In the genomic region with DNA sequence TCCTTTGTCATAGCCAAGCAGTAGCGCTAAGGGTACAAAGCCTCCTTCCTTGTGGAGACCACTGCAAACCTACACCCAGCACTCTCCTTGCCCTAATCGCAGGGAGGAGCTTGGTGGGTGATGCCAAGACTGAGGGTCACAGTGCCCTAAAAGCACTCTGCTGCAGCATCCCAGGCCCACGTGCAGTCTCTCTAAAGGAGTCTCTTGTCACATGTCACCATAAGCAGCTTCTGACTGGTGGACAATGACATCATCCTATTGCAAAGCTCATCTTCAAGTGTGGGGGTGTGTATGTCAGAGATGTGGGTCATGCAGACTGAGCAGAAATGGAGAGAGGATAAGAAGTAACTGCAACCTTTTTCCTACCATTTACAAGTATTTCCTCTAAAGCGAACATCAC, we compare ENCODE assay signal across 10 mouse cellular contexts. TPM values are rescaled to one million over a fixed set of nuclear protein-coding genes. Genes with fewer than 3 reads are reported as not detected.
DNase-seq lines count a peak whose midpoint lies in the region; ATAC-seq and TF ChIP-seq lines count a peak whose summit lies in the region.
"Had no signal": no experiment of that assay in that cellular context is flagged by ENCODE, and none has a peak within 500 bp of the region (broad histone marks: within the 10 kb centered on the region; RNA-seq: fewer than 3 reads in every experiment).

No protein-coding gene starts in this region.

- no peak overlapping the region for H3K27ac ChIP-seq in forebrain, embryonic 12.5 days
- H3K27ac ChIP-seq in forebrain, embryonic 11.5 days (ENCODE audit: low read depth, low read length): no peak overlapping the region
- no peak overlapping the region for H3K27ac ChIP-seq in forebrain, embryonic 14.5 days (ENCODE audit: low read depth, low read length)
- no peak overlapping the region for H3K27ac ChIP-seq in midbrain, embryonic 11.5 days (ENCODE audit: low read depth, low read length)
- no peak overlapping the region for H3K27ac ChIP-seq in lung, postnatal 0 days (ENCODE audit: low read length)
- H3K27ac ChIP-seq: embryonic facial prominence, embryonic 15.5 days; macrophage had no signal

- WGBS in forebrain, embryonic 12.5 days: 65% methylated on average over 4 of the region's 4 CpGs
- 71% methylated on average over 4 of the region's 4 CpGs for WGBS in forebrain, embryonic 11.5 days
- 71% methylated on average over 4 of the region's 4 CpGs for WGBS in forebrain, embryonic 14.5 days
- 76% methylated on average over 4 of the region's 4 CpGs for WGBS in midbrain, embryonic 11.5 days
- WGBS in lung, postnatal 0 days: 73% methylated on average over 4 of the region's 4 CpGs

- peak overlapping the region; percentile 97 for H3K9ac ChIP-seq in forebrain, embryonic 12.5 days
- H3K9ac ChIP-seq in forebrain, embryonic 11.5 days (ENCODE audit: low read length): no peak overlapping the region
- H3K9ac ChIP-seq in forebrain, embryonic 14.5 days (ENCODE audit: low read length): peak overlapping the region; percentile 21; the same call in 1 of the 2 replicates
- H3K9ac ChIP-seq in midbrain, embryonic 11.5 days (ENCODE audit: low read length): peak overlapping the region; percentile 24
- no peak overlapping the region; the same call in 1 of the 2 replicates for H3K9ac ChIP-seq in lung, postnatal 0 days (replicated peaks; ENCODE audit: low read depth)

- no peak for DNase-seq in forebrain, embryonic 11.5 days (ENCODE audit: low spot score)
- DNase-seq in A20 (ENCODE audit: low read depth, low spot score): peak; percentile 48
- DNase-seq in forebrain, embryonic 14.5 days (ENCODE audit: low spot score): peak; percentile 30
- no peak for DNase-seq in midbrain, embryonic 11.5 days (ENCODE audit: low spot score, missing footprints)
- no peak for DNase-seq in gastrocnemius, postnatal 36 days
- DNase-seq in lung, postnatal 0 days (ENCODE audit: low spot score): no peak
- no peak for DNase-seq in embryo, embryonic 10.5 days (ENCODE audit: low spot score)

- no peaks in the 10 kb centered on the region for H3K27me3 ChIP-seq in forebrain, embryonic 12.5 days
- no peaks in the 10 kb centered on the region for H3K27me3 ChIP-seq in forebrain, embryonic 11.5 days (ENCODE audit: control insufficient read depth, insufficient read depth, low read length)
- no peaks in the 10 kb centered on the region for H3K27me3 ChIP-seq in forebrain, embryonic 14.5 days (replicated peaks; ENCODE audit: control insufficient read depth, insufficient read depth, low read length)
- H3K27me3 ChIP-seq in midbrain, embryonic 11.5 days (ENCODE audit: control insufficient read depth, insufficient read depth, low read length): no peaks in the 10 kb centered on the region
- no peaks in the 10 kb centered on the region for H3K27me3 ChIP-seq in lung, postnatal 0 days (replicated peaks; ENCODE audit: insufficient read depth, low read length)
- H3K27me3 ChIP-seq: embryonic facial prominence, embryonic 15.5 days had no signal

- H3K36me3 ChIP-seq in forebrain, embryonic 12.5 days (replicated peaks): peaks cover 50% of the 10 kb centered on the region
- peaks cover 8% of the 10 kb centered on the region; the same call in 1 of the 2 replicates for H3K36me3 ChIP-seq in forebrain, embryonic 11.5 days (ENCODE audit: control insufficient read depth, insufficient read depth, low read length)
- H3K36me3 ChIP-seq in forebrain, embryonic 14.5 days (ENCODE audit: control insufficient read depth, insufficient read depth, low read length): peaks cover 46% of the 10 kb centered on the region
- H3K36me3 ChIP-seq in midbrain, embryonic 11.5 days (ENCODE audit: control insufficient read depth, insufficient read depth, low read length): peaks cover 7% of the 10 kb centered on the region; the same call in 1 of the 2 replicates
- peaks cover 8% of the 10 kb centered on the region; the same call in 1 of the 2 replicates for H3K36me3 ChIP-seq in lung, postnatal 0 days (ENCODE audit: insufficient read depth, low read length)

- peaks cover 49% of the 10 kb centered on the region for H3K4me1 ChIP-seq in forebrain, embryonic 12.5 days
- H3K4me1 ChIP-seq in forebrain, embryonic 11.5 days (replicated peaks; ENCODE audit: control insufficient read depth, insufficient read depth, low read length): peaks cover 20% of the 10 kb centered on the region
- peaks cover 32% of the 10 kb centered on the region for H3K4me1 ChIP-seq in forebrain, embryonic 14.5 days (ENCODE audit: control insufficient read depth, insufficient read depth, low read length)
- H3K4me1 ChIP-seq in midbrain, embryonic 11.5 days (ENCODE audit: control insufficient read depth, insufficient read depth, low read length): peaks cover 37% of the 10 kb centered on the region
- peaks cover 22% of the 10 kb centered on the region; the same call in 1 of the 2 replicates for H3K4me1 ChIP-seq in lung, postnatal 0 days (ENCODE audit: insufficient read depth, low read depth, low read length)

- ATAC-seq in forebrain, embryonic 12.5 days (ENCODE audit: low FRiP score): no peak
- ATAC-seq in forebrain, embryonic 11.5 days (replicated peaks; ENCODE audit: low FRiP score): no peak
- ATAC-seq in forebrain, embryonic 14.5 days: no peak
- ATAC-seq in midbrain, embryonic 11.5 days (ENCODE audit: low FRiP score): no peak
- ATAC-seq in lung, postnatal 0 days: no peak

- no peak for TF ChIP-seq EP300 in lung, postnatal 0 days (IDR thresholded peaks at IDR 0.05)

- peak overlapping the region; percentile 97 for H3K4me2 ChIP-seq in forebrain, embryonic 12.5 days
- no peak overlapping the region for H3K4me2 ChIP-seq in forebrain, embryonic 11.5 days (ENCODE audit: low read depth, low read length, severe bottlenecking)
- peak overlapping the region; percentile 96 for H3K4me2 ChIP-seq in forebrain, embryonic 14.5 days (ENCODE audit: low read length)
- H3K4me2 ChIP-seq in midbrain, embryonic 11.5 days: peak overlapping the region; percentile 79; the same call in 1 of the 2 replicates
- no peak overlapping the region for H3K4me2 ChIP-seq in lung, postnatal 0 days (replicated peaks; ENCODE audit: low read depth, low read length)

- no peak for TF ChIP-seq CTCF in lung, postnatal 0 days (IDR thresholded peaks at IDR 0.05)

- no peaks in the 10 kb centered on the region for H3K9me3 ChIP-seq in forebrain, embryonic 12.5 days
- H3K9me3 ChIP-seq in forebrain, embryonic 11.5 days (ENCODE audit: control insufficient read depth, low read length): no peaks in the 10 kb centered on the region
- H3K9me3 ChIP-seq in forebrain, embryonic 14.5 days (replicated peaks; ENCODE audit: control insufficient read depth, low read length): no peaks in the 10 kb centered on the region
- no peaks in the 10 kb centered on the region for H3K9me3 ChIP-seq in midbrain, embryonic 11.5 days (ENCODE audit: control insufficient read depth, low read length)
- no peaks in the 10 kb centered on the region for H3K9me3 ChIP-seq in lung, postnatal 0 days (ENCODE audit: low read length)
- H3K9me3 ChIP-seq: embryonic facial prominence, embryonic 15.5 days had no signal

- peak overlapping the region; percentile 97 for H3K4me3 ChIP-seq in forebrain, embryonic 12.5 days (replicated peaks)
- no peak overlapping the region for H3K4me3 ChIP-seq in forebrain, embryonic 11.5 days (ENCODE audit: low read depth, low read length)
- H3K4me3 ChIP-seq in forebrain, embryonic 14.5 days (ENCODE audit: low read depth, low read length): peak overlapping the region; percentile 53; the same call in 1 of the 2 replicates
- H3K4me3 ChIP-seq in midbrain, embryonic 11.5 days (ENCODE audit: low read depth, low read length): no peak overlapping the region
- no peak overlapping the region for H3K4me3 ChIP-seq in lung, postnatal 0 days (ENCODE audit: low read depth, low read length)

- intact Hi-C loops in gastrocnemius, postnatal 36 days (cut with DNase I): no loop called here

RNA-seq across cellular contexts. Expression of a gene that starts 3.9 kb away (rescaled TPM):
- polyA plus RNA-seq in forebrain, embryonic 12.5 days (2016; fragmentation: Nextera tagmentation; extraction: Ambion mirVana): 14.4 and 15.2 TPM in 2 replicates
- 14.9 and 15.4 TPM in 2 replicates for polyA plus RNA-seq in forebrain, embryonic 11.5 days (2014; fragmentation: Nextera tagmentation; extraction: Ambion mirVana)
- polyA plus RNA-seq in forebrain, embryonic 14.5 days (2014; fragmentation: Nextera tagmentation; extraction: Ambion mirVana): 6.4 and 9.1 TPM in 2 replicates
- polyA plus RNA-seq in midbrain, embryonic 11.5 days (2014; fragmentation: Nextera tagmentation; extraction: Ambion mirVana): 8.0 and 11.4 TPM in 2 replicates
- 10 to 100 TPM; 12.5 to 15.3 TPM for total RNA-seq in gastrocnemius, postnatal 36 days (2021)
- polyA plus RNA-seq in lung, postnatal 0 days (2015; fragmentation: Nextera tagmentation; extraction: Ambion mirVana): 7.1 and 7.4 TPM in 2 replicates

RNA-seq across cellular contexts. Expression of a gene that starts 39.1 kb away (rescaled TPM):
- 145 and 150 TPM in 2 replicates for polyA plus RNA-seq in forebrain, embryonic 12.5 days (2016; fragmentation: Nextera tagmentation; extraction: Ambion mirVana)
- polyA plus RNA-seq in forebrain, embryonic 11.5 days (2014; fragmentation: Nextera tagmentation; extraction: Ambion mirVana): 168 and 174 TPM in 2 replicates
- polyA plus RNA-seq in forebrain, embryonic 14.5 days (2014; fragmentation: Nextera tagmentation; extraction: Ambion mirVana): 145 and 155 TPM in 2 replicates
- 173 and 176 TPM in 2 replicates for polyA plus RNA-seq in midbrain, embryonic 11.5 days (2014; fragmentation: Nextera tagmentation; extraction: Ambion mirVana)
- 10 to 100 TPM; 41.9 to 49.5 TPM for total RNA-seq in gastrocnemius, postnatal 36 days (2021)
- 80.5 and 93.6 TPM in 2 replicates for polyA plus RNA-seq in lung, postnatal 0 days (2015; fragmentation: Nextera tagmentation; extraction: Ambion mirVana)

RNA-seq across cellular contexts. Expression of a gene that starts 46.4 kb away (rescaled TPM):
- 0.29 and 0.42 TPM in 2 replicates for polyA plus RNA-seq in forebrain, embryonic 12.5 days (2016; fragmentation: Nextera tagmentation; extraction: Ambion mirVana)
- 0.15 and 0.27 TPM in 2 replicates for polyA plus RNA-seq in forebrain, embryonic 11.5 days (2014; fragmentation: Nextera tagmentation; extraction: Ambion mirVana)
- 0.37 and 0.47 TPM in 2 replicates for polyA plus RNA-seq in forebrain, embryonic 14.5 days (2014; fragmentation: Nextera tagmentation; extraction: Ambion mirVana)
- polyA plus RNA-seq in midbrain, embryonic 11.5 days (2014; fragmentation: Nextera tagmentation; extraction: Ambion mirVana): 0.36 and 0.45 TPM in 2 replicates
- total RNA-seq in gastrocnemius, postnatal 36 days (2021): 1 to 10 TPM; 4.4 to 4.8 TPM
- 15.7 and 17.9 TPM in 2 replicates for polyA plus RNA-seq in lung, postnatal 0 days (2015; fragmentation: Nextera tagmentation; extraction: Ambion mirVana)

Comparison
In these comparisons a context has a peak if more than half of its experiments do, and no peak if none do; other contexts are left out.
1. H3K4me2 ChIP-seq: peak in forebrain, embryonic 12.5 days (single experiment), forebrain, embryonic 14.5 days (single experiment) and midbrain, embryonic 11.5 days (single experiment); none in forebrain, embryonic 11.5 days (single experiment) and lung, postnatal 0 days (single experiment).
2. H3K4me3 ChIP-seq: peak in forebrain, embryonic 12.5 days (single experiment) and forebrain, embryonic 14.5 days (single experiment); none in forebrain, embryonic 11.5 days (single experiment), midbrain, embryonic 11.5 days (single experiment) and lung, postnatal 0 days (single experiment).
3. H3K9ac ChIP-seq: peak in forebrain, embryonic 12.5 days (single experiment), forebrain, embryonic 14.5 days (single experiment) and midbrain, embryonic 11.5 days (single experiment); none in forebrain, embryonic 11.5 days (single experiment) and lung, postnatal 0 days (single experiment).
4. DNase-seq: peak in A20 (single experiment) and forebrain, embryonic 14.5 days (single experiment); none in forebrain, embryonic 11.5 days (single experiment), midbrain, embryonic 11.5 days (single experiment), gastrocnemius, postnatal 36 days (0 of 2), lung, postnatal 0 days (single experiment) and embryo, embryonic 10.5 days (single experiment).
5. RNA of a gene that starts 46.4 kb away (polyA plus RNA-seq): 15.7 to 17.9 TPM in lung, postnatal 0 days; 0.36 to 0.45 TPM in midbrain, embryonic 11.5 days, 0.29 to 0.42 TPM in forebrain, embryonic 12.5 days, 0.37 to 0.47 TPM in forebrain, embryonic 14.5 days and 0.15 to 0.27 TPM in forebrain, embryonic 11.5 days; every median in the first group is over 10 times any median in the second.